Mouse (Mus musculus) 3134 (cell line): ENCODE measurements at regions not wholly inside any gene's neighbourhood (a gene's known extent, or its start where the extent isn't known, plus 50 kb on each side); places are given as distances from the start of the nearest gene placed in this dataset.

Source experiments
- DNase-seq: peaks from one replicate; pipeline ENCODE4 v3.0.0-alpha.2; 2011; ENCODE audit warnings: low spot score; ENCODE audit not compliant: insufficient read length; ENCODE audit errors: extremely low read depth

DNA sequence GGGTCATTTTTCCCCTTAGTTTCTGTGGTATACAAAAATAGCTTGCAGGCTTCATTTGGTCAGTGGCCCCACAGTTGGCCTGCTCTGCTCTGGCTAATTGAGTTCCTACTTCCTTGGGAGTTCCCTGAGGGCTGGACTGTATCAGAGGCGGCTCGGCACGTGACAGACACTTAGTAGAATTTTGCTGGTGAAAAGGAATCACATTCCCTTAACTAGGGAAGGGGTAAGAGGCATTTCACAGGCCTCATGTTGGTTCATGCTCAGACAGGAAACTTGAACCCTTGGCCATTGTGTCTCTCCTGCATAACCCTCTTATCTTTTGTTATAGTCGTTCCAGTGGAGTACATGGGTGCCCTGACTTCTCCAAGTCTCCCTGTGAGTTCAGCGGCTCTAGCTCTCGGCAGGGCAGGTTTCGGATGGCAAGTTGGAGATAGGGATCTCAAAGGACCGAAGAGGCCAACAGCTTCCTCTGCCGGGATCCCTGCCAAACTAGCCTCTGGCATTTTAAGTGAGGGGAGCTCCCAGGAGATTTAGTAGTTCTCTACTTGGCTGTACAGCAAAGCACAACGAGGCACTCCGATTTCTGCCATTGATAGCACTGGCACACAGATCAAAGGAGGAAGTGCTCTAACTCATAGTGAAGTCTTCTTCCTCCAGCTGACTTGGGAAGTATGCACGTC lies 72.0 kb upstream of the Parp11 start:
- no peak for DNase-seq

DNA sequence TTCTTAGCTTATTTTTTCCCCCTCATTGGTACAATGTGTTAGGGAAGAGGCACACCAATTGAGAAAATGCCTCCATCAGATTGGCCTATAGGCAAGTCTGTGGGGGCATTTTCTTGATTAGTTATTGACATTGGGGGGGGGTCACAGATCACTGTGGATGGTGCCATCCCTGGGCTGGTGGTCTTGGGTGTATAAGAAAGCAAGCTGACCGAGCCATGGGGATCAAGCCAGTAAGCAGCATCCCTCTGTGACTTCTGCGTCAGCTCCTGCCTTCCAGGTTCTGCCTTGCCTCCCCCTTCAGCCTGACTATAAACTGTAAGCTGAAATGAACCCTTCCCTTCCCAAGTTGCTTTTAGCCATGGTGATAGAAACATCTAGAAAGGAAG lies 71.5 kb upstream of the Parp11 start:
- DNase-seq: no peak

- DNase-seq: no peak
Observed at GRCm38 (mm10) chr6:127375711-127376199, 70.9 kb upstream of the Parp11 start.

- DNase-seq: no peak
Observed at GRCm38 (mm10) chr6:127378701-127379100, 67.9 kb upstream of the Parp11 start.

GRCm38 (mm10) chr6:127379511-127379910 lies 67.1 kb upstream of the Parp11 start:
- no peak for DNase-seq

GRCm38 (mm10) chr6:127381148-127381888 lies 65.3 kb upstream of the Parp11 start:
- DNase-seq: no peak

- DNase-seq: no peak
Observed at GRCm38 (mm10) chr6:127391258-127392011, 55.2 kb upstream of the Parp11 start.

- DNase-seq: no peak
Observed at GRCm38 (mm10) chr6:127392012-127392798, 54.4 kb upstream of the Parp11 start.

- DNase-seq: no peak
Observed at GRCm38 (mm10) chr6:127392799-127393172, 53.9 kb upstream of the Parp11 start.

DNA sequence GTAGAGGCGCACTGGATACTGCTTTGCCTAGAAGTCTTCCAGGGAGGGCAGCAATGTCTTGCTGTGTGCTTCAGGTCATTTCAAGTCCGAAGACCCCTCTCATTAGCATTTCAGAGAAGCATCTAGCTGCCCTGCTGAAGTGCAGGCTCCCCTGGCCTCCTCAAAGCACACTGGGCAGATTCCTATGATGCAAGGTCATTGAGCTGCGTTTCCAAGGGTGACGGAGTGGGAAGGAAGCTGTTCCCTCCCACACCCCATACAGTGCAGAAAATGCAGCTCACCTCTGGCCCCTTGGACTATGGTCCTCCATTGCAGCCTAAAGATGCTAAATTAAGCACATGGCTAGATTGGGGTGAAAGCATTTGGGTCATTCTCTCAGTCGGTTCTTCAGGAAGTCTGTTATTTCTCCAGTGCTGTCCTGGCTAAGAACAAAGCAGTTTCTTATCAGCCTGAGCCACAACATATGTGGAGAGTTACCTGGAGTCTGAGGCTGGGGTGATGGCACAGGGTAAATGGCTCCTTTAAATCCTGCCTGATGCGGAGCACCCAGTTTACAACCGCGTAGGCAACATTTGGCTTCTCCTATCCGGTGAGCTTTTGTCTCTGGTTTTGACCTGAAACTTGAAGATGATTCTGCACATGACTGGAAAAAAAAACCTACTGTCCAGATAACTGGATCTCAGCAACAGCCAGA lies 52.6 kb upstream of the Parp11 start:
- no peak for DNase-seq
